Mouse (Mus musculus): ENCODE results near the gene Paxbp1. TPM values are rescaled to one million over a fixed set of nuclear protein-coding genes. Genes with fewer than 3 reads are reported as not detected.
A peak's percentile ranks its signal among the peaks of the same experiment; 100 is the strongest.

Paxbp1 gene
- polyA plus RNA-seq, 1 experiment from 2014 or later: 96.2 TPM

- Histone ChIP-seq H3K9ac (replicated peaks) (no peak overlapping the region), H3K36me3 (no peaks in the 10 kb centered on the region), H3K27ac (no peak overlapping the region), H3K4me1 (replicated peaks) (peaks cover 10% of the 10 kb centered on the region; the same call in 1 of the 2 replicates), H3K4me2 (no peak overlapping the region), H3K4me3 (replicated peaks) (no peak overlapping the region), H3K27me3 (peaks cover 14% of the 10 kb centered on the region), H3K9me3 (no peaks in the 10 kb centered on the region)
- 89% methylated on average over 1 of the region's 1 CpGs for WGBS
- ATAC-seq (ENCODE audit: insufficient number of reproducible peaks, insufficient read depth, low FRiP score, low TSS enrichment, low read depth): no peak
These were observed 27.9 kb upstream of the Paxbp1 start for GRCm38 (mm10) chr16:91072256-91072655.

GRCm38 (mm10) chr16:91068969-91069368 lies 24.6 kb upstream of the Paxbp1 start:
- Histone ChIP-seq H3K9ac (replicated peaks) (no peak overlapping the region), H3K4me1 (replicated peaks) (peaks cover 10% of the 10 kb centered on the region; the same call in 1 of the 2 replicates), H3K4me3 (replicated peaks) (no peak overlapping the region), H3K4me2 (0 out of 2 replicates have a peak overlapping the region, but pooled peaks have one; percentile 0), H3K9me3 (no peaks in the 10 kb centered on the region), H3K27ac (no peak overlapping the region), H3K36me3 (no peaks in the 10 kb centered on the region), H3K27me3 (peaks cover 14% of the 10 kb centered on the region)
- no peak for ATAC-seq (ENCODE audit: insufficient number of reproducible peaks, insufficient read depth, low FRiP score, low TSS enrichment, low read depth)
- WGBS: 29% methylated on average over 12 of the region's 12 CpGs

GRCm38 (mm10) chr16:91067122-91067521 lies 22.8 kb upstream of the Paxbp1 start:
- 98% methylated on average over 1 of the region's 1 CpGs for WGBS
- Histone ChIP-seq H3K27ac (no peak overlapping the region), H3K4me3 (replicated peaks) (no peak overlapping the region), H3K4me2 (no peak overlapping the region), H3K36me3 (no peaks in the 10 kb centered on the region), H3K9me3 (no peaks in the 10 kb centered on the region), H3K27me3 (peaks cover 14% of the 10 kb centered on the region), H3K9ac (replicated peaks) (no peak overlapping the region), H3K4me1 (replicated peaks) (peaks cover 10% of the 10 kb centered on the region; the same call in 1 of the 2 replicates)
- no peak for ATAC-seq (ENCODE audit: insufficient number of reproducible peaks, insufficient read depth, low FRiP score, low TSS enrichment, low read depth)

GRCm38 (mm10) chr16:91064583-91065365 lies 20.4 kb upstream of the Paxbp1 start:
- 81% methylated on average over 12 of the region's 12 CpGs for WGBS
- ATAC-seq (ENCODE audit: insufficient number of reproducible peaks, insufficient read depth, low FRiP score, low TSS enrichment, low read depth): no peak
- no peak overlapping the region for H3K9ac ChIP-seq (replicated peaks)
- H3K4me3 ChIP-seq (replicated peaks): no peak overlapping the region
- H3K4me2 ChIP-seq: no peak overlapping the region
- peaks cover 10% of the 10 kb centered on the region; the same call in 1 of the 2 replicates for H3K4me1 ChIP-seq (replicated peaks)
- H3K9me3 ChIP-seq: no peaks in the 10 kb centered on the region
- H3K36me3 ChIP-seq: no peaks in the 10 kb centered on the region
- no peaks in the 10 kb centered on the region for H3K27me3 ChIP-seq
- H3K27ac ChIP-seq: no peak overlapping the region

GRCm38 (mm10) chr16:91063786-91064185 lies 19.4 kb upstream of the Paxbp1 start:
- Histone ChIP-seq H3K27ac (no peak overlapping the region), H3K4me3 (replicated peaks) (no peak overlapping the region), H3K4me2 (no peak overlapping the region), H3K4me1 (replicated peaks) (peaks cover 4% of the 10 kb centered on the region; the same call in 1 of the 2 replicates), H3K27me3 (no peaks in the 10 kb centered on the region), H3K9me3 (no peaks in the 10 kb centered on the region), H3K36me3 (no peaks in the 10 kb centered on the region), H3K9ac (replicated peaks) (no peak overlapping the region)
- ATAC-seq (ENCODE audit: insufficient number of reproducible peaks, insufficient read depth, low FRiP score, low TSS enrichment, low read depth): no peak
- WGBS: 91% methylated on average over 10 of the region's 10 CpGs

DNA sequence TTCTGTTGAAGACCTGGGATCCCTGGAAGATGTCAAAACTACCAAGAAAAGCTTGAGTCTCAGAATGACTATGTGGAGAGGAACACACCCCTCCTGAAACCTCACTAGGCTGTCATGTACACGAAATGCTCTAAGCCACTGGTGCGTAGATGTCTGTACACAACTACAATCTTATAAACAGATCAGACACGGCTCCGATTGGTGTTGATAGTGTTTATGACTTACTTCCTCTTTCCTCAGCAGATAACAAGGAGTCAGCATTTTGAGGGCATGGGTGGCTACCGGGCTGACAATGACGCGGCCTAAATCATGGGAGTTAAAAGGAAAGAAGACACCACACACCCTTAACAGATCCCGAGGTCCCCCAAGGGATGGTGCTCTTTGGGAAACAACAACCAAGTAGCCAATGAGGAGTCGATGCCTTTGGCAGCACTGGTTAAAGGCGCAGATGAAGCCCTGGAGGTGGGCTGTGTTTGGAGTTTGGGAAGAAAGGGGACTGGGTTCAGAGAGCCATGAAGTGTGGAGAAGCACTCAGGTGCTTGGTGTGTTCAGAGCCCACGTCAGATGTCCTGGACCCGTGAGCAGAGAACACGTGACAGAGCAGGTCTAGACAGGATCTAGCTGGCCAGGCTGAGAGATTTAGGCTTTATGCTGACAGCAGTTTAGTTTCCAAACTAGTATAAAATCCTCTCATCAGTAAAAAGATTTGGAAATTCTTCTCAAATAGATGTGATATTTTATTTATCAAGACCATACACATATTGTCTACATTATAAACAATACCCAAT lies 17.4 kb upstream of the Paxbp1 start:
- H3K4me2 ChIP-seq: no peak overlapping the region
- H3K9me3 ChIP-seq: no peaks in the 10 kb centered on the region
- no peak overlapping the region for H3K27ac ChIP-seq
- H3K36me3 ChIP-seq: no peaks in the 10 kb centered on the region
- no peak overlapping the region for H3K4me3 ChIP-seq (replicated peaks)
- peaks cover 2% of the 10 kb centered on the region; the same call in 1 of the 2 replicates for H3K4me1 ChIP-seq (replicated peaks)
- WGBS: 71% methylated on average over 13 of the region's 13 CpGs
- no peak overlapping the region for H3K9ac ChIP-seq (replicated peaks)
- ATAC-seq (ENCODE audit: insufficient number of reproducible peaks, insufficient read depth, low FRiP score, low TSS enrichment, low read depth): no peak
- H3K27me3 ChIP-seq: no peaks in the 10 kb centered on the region

- H3K4me3 ChIP-seq (replicated peaks): no peak overlapping the region
- no peaks in the 10 kb centered on the region for H3K9me3 ChIP-seq
- no peak overlapping the region for H3K27ac ChIP-seq
- no peaks in the 10 kb centered on the region for H3K36me3 ChIP-seq
- no peaks in the 10 kb centered on the region for H3K27me3 ChIP-seq
- no peak overlapping the region for H3K4me2 ChIP-seq
- peaks cover 28% of the 10 kb centered on the region for H3K4me1 ChIP-seq (replicated peaks)
- ATAC-seq (ENCODE audit: insufficient number of reproducible peaks, insufficient read depth, low FRiP score, low TSS enrichment, low read depth): no peak
- WGBS: 77% methylated on average over 6 of the region's 6 CpGs
- no peak overlapping the region for H3K9ac ChIP-seq (replicated peaks)
These were observed 13.4 kb upstream of the Paxbp1 start for GRCm38 (mm10) chr16:91057741-91058140.

DNA sequence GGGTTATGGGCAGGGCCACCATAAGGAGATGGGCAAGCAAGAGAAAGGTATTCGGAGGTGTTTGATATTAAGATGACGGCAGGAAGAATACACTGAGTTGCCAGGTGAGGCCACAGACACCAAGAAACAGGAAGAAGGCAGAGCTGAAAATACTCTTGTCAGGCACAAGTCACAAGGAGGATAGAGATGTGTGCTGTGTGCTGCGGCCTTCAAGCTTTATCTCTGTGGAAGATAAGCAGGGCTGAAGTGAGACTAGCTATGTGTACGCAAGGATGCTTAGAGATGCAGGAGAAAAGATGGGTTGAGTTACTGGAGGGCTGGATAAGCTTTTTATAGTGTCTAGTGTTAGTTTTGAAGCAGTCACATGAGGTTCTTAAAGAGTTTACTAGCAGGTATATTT lies 12.9 kb upstream of the Paxbp1 start:
- no peak overlapping the region for H3K4me3 ChIP-seq (replicated peaks)
- no peaks in the 10 kb centered on the region for H3K9me3 ChIP-seq
- H3K27me3 ChIP-seq: no peaks in the 10 kb centered on the region
- H3K36me3 ChIP-seq: no peaks in the 10 kb centered on the region
- no peak for ATAC-seq (ENCODE audit: insufficient number of reproducible peaks, insufficient read depth, low FRiP score, low TSS enrichment, low read depth)
- no peak overlapping the region for H3K27ac ChIP-seq
- H3K4me2 ChIP-seq: no peak overlapping the region
- WGBS: 89% methylated on average over 4 of the region's 4 CpGs
- peaks cover 28% of the 10 kb centered on the region for H3K4me1 ChIP-seq (replicated peaks)
- H3K9ac ChIP-seq (replicated peaks): no peak overlapping the region; the same call in 1 of the 2 replicates

DNA sequence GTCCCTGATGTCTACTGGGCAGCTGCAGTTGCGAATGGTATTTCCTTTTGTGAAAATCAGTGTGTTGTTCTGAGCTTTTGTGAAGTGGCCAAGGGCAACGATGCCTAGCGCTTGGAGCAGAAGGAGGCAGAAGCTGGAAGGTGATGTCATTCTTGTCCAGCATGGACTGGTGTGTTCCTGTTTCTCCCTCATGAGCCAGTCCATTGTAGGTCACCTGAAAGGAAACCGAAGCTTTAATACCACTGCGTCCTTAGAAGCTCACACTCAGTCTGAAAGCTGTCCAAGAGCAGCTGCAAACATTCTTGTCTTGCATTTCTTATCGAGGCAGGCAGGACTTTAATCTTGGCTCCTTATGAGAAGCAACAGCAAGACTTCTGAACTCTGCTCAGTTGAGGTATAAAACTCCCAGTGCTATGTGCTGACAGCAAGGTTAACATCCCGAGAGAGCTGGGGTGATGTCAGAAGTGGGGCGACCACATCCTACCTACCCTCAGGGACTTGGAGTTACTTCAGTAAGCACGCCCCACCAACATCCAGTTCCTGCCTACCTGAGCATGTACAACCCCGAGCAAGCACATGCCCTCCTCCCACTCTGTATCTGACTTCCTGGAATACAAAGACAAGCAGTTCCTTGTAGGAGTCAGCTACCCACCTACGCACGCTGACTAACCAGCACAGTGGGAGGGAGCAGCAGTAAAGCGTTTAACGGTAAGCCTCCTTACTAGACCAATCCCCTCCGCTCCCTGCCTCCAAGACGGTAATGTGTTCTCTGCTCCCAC lies 11.9 kb upstream of the Paxbp1 start:
- Histone ChIP-seq H3K4me1 (replicated peaks) (peaks cover 28% of the 10 kb centered on the region), H3K4me3 (replicated peaks) (no peak overlapping the region), H3K9me3 (no peaks in the 10 kb centered on the region), H3K9ac (replicated peaks) (no peak overlapping the region), H3K4me2 (no peak overlapping the region), H3K36me3 (no peaks in the 10 kb centered on the region), H3K27ac (0 out of 2 replicates have a peak overlapping the region, but pooled peaks have one; percentile 29), H3K27me3 (no peaks in the 10 kb centered on the region)
- no peak for ATAC-seq (ENCODE audit: insufficient number of reproducible peaks, insufficient read depth, low FRiP score, low TSS enrichment, low read depth)
- WGBS: 57% methylated on average over 16 of the region's 16 CpGs

DNA sequence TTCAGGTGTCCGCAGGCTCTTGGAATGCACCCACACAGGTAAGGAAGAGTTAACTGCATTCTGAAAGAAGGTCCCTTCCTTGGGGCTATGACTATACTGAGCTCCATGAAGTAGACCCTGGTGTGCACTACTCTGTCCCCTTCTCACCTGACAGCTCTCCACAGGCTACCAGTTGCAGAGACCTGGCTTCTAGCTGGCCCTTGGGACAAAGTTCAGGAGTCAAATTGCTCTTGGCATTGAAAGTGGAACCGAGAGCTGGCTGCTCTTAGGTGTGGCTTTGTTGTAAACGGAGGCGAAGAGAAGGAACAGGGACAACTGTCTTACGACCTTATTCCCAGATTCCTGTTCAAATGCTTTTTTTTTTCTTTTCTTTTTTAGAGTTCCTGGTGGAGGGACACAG lies 10.8 kb upstream of the Paxbp1 start:
- no peak for ATAC-seq (ENCODE audit: insufficient number of reproducible peaks, insufficient read depth, low FRiP score, low TSS enrichment, low read depth)
- H3K4me1 ChIP-seq (replicated peaks): peaks cover 28% of the 10 kb centered on the region
- H3K9ac ChIP-seq (replicated peaks): no peak overlapping the region
- H3K36me3 ChIP-seq: no peaks in the 10 kb centered on the region
- H3K9me3 ChIP-seq: no peaks in the 10 kb centered on the region
- no peaks in the 10 kb centered on the region; the same call in 1 of the 2 replicates for H3K27me3 ChIP-seq
- H3K4me2 ChIP-seq: no peak overlapping the region
- no peak overlapping the region for H3K27ac ChIP-seq
- H3K4me3 ChIP-seq (replicated peaks): no peak overlapping the region
- WGBS: 64% methylated on average over 5 of the region's 5 CpGs

DNA sequence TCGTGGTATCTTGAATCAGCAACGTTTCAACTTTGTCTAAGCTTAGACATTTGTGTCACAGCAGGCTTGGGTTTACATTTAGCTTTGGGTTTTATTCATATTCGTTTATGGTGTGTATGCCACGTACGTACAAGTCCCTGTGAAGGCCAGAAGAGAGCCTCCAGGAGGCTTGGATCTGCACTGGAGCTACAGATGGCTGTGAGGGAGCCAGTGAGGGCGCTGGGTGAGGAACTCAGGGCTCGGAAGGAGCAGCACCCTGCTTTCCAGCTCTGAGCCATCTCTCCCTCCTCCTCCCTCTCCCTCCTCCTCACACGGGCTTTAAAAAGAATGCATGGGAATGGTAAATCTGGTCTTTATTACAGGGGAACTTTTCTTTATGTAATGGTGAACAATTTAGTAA lies 9.3 kb upstream of the Paxbp1 start:
- Histone ChIP-seq H3K27me3 (no peaks in the 10 kb centered on the region; the same call in 1 of the 2 replicates), H3K9me3 (no peaks in the 10 kb centered on the region), H3K4me2 (no peak overlapping the region), H3K27ac (no peak overlapping the region), H3K9ac (replicated peaks) (no peak overlapping the region), H3K4me3 (replicated peaks) (no peak overlapping the region), H3K36me3 (no peaks in the 10 kb centered on the region), H3K4me1 (replicated peaks) (peaks cover 28% of the 10 kb centered on the region)
- ATAC-seq (ENCODE audit: insufficient number of reproducible peaks, insufficient read depth, low FRiP score, low TSS enrichment, low read depth): no peak
- 45% methylated on average over 8 of the region's 8 CpGs for WGBS

All from limb, embryonic 12.5 days (tissue).